Mouse (Mus musculus) liver, adult (tissue): Measurements from ENCODE around the gene Hnrnpab.

Source experiments
- GATA4 ChIP-seq: IDR thresholded peaks from 2 replicates; pipeline ENCODE4 v1.6.1; 2014; ENCODE audit warnings: mild to moderate bottlenecking, low read length; ENCODE audit not compliant: insufficient replicate concordance

The Hnrnpab gene

DNA sequence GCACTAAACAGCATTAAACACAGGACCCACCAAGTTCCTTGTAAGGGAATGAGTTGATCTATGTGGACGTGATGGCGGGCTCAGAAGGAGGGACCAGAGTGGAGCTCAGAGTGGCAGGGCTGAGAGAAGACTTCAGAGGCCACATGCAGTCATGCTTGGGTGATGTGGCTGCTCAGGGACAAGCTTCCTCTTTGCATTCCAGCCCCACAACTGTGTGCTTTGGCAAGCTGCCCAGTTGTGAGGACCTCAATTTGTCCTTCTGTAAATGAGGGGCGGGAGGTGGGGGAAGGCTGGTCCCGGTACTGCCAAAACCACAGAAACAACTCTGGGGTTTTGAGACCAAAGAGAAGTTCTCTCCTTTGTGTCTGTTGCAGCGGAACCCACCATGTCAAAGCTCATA lies 55.4 kb downstream of the Hnrnpab start:
- no peak for TF ChIP-seq GATA4
